Mouse (Mus musculus): ENCODE results near the gene Vmn1r44.

- TF ChIP-seq CTCF (conservative IDR thresholded peaks at IDR 0.05; ENCODE audit: low read length) (no peak), POU5F1 (IDR thresholded peaks at IDR 0.05; ENCODE audit: borderline replicate concordance, low read length) (no peak), NANOG (IDR thresholded peaks at IDR 0.05; ENCODE audit: borderline replicate concordance, low read length) (no peak)
Observed at GRCm38 (mm10) chr6:89940926-89941325, 57.5 kb downstream of the Vmn1r44 start.
